Mouse (Mus musculus) adrenal gland, adult 18-20 months (tissue): ENCODE measurements at regions not wholly inside any gene's neighbourhood (a gene's known extent, or its start where the extent isn't known, plus 50 kb on each side); places are given as distances from the start of the nearest gene placed in this dataset.
A peak's percentile ranks its signal among the peaks of the same experiment; 100 is the strongest.
"Not testable (repeated sequence)": the region's sequence is repeated elsewhere in the genome, so short reads cannot be mapped to it uniquely, and the experiment has no call there.

Experiments
- DNase-seq, 2 experiments: peaks; one replicate each; pipeline ENCODE4 v3.0.0; 2021 to 2022; ENCODE audit warnings: low spot score in 2 of 2

- not testable (repeated sequence) for DNase-seq
These were observed 64.1 kb upstream of the Ces1h start for GRCm38 (mm10) chr8:93443631-93444030.

DNA sequence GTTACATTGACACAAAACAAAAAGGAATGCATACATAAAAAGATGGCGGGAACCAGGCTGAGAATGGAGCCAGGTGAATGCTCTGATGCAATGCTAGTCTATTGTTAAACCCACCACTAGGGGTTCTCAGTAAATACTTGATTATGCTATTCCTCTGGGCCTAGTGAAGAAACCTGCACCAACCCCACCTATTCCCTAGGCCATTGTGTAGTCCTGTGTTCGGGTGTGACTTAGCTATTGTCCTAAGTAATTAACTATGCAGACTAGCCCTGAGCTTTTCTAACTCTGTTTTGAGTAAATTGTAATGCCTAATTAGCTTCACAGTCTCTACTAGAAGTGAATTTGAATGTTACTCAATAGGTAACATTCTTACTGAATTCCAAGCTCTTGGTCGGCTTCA is 62.4 kb upstream of the Ces1h start:
- no peak for DNase-seq

DNA sequence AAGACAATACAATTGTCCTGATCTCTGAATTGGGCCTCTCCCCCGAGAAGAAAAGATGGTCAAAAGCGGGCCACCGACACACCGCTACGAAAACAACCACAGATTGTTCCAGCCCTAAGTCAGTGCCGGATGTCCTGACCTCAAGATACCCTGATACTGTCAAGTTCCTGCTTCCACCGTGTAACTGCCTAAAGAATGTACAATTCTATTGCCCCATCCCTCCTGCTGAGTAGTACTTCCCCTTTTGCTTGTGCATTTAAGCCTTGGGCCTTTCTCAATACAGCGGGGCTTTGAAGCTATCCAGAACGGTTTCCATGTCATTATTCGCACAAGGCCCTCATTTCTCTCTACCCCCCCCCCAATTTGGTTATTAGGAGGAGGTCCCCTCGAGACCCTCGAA is 57.1 kb upstream of the Ces1h start:
- DNase-seq: not testable (repeated sequence)

DNA sequence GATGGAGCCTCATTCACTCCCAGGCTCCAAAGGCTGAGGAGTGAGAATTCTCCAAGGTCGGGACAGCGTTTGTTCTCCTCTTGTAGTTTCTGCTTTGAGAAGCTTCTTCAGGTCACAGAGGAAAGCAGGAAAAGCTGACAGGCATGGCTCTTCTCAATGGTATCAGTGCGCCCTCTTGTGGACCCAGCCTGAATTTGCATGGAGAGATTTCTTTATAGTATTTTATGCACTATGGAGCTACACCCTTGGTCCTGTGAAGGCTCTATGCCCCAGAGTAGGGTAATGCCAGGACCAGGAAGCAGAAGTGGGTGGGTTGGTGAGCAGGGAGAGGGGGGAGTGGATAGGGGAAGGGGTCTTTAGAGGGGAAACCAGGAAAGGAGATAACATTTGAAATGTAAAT is 51.1 kb upstream of the Ces1h start:
- peak; percentile 60 to 61 for DNase-seq
